Mouse (Mus musculus) mature B cell (primary cell): ENCODE measurements around the gene Phf20.

Experiments
- in situ Hi-C: fragments of 300-500 bp; cut with MboI; formaldehyde crosslinking; loops from 2 replicates; pipeline ENCODE4 v1.14.3; 2019

Phf20 gene

GRCm38 (mm10) chr2:156267636-156268035, 71.4 kb downstream of the Phf20 start:
- in situ Hi-C loops = no loop called here

DNA sequence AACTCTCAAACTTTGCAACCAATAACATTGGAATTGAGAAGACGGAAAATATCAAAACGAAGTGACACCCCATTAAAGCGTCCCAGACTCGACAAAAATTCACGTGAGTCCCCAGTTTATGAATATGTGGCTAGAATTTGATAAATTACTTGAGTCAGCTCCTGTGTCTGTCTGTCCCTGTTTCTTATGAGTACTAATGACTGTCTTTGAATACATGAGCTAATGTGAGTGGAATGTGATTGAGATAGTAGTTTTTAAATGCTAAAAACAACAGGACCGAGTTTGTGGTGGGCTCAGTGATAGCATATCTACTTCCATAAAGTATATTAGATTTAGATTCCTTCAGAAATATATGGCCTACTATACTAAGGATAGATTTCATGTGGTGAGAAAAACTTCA, 76.3 kb downstream of the Phf20 start:
- in situ Hi-C loops = no loop called here

DNA sequence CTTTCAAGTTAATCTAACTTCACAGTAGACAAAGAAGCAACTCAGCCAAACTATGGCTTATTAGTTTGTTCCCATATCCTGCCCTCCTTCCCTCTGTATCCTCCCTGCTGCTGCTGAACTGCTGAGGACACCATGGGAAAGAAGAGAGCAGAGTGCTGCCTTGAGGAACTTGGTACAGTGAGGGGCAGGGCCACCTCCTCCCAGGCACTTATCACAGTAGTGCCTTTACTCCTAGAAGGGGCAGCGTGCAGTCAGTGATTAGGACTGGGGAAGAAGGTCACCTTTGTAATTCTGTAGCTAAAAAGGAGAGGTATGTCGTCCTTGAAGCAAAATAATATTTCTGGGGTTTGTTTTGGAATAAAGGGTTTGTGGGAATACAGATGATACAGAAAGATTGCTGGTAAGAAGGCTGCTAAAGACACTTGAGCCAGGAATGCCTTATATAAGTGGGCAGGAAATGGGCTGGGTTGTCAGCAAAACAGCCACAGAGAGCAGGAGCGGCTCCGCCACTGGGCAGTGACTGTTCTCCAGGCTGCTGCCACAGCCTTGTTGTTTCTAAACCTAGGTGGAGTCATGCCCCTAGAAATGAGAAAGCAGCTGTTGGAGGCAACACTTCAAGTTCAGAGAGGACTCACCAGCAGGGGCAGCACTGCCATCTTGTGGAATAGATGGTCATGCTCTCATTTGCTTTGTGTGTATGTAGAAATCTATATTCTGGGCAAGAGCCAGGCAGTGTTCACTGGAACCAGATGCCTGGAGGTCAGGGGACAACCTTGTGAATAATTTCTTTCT, 82.2 kb downstream of the Phf20 start:
- in situ Hi-C loops = no loop called here

GRCm38 (mm10) chr2:156281227-156281626, 85.0 kb downstream of the Phf20 start:
- in situ Hi-C loops = no loop called here

- in situ Hi-C loops = no loop called here
Measured at GRCm38 (mm10) chr2:156285161-156285560, 88.9 kb downstream of the Phf20 start.

DNA sequence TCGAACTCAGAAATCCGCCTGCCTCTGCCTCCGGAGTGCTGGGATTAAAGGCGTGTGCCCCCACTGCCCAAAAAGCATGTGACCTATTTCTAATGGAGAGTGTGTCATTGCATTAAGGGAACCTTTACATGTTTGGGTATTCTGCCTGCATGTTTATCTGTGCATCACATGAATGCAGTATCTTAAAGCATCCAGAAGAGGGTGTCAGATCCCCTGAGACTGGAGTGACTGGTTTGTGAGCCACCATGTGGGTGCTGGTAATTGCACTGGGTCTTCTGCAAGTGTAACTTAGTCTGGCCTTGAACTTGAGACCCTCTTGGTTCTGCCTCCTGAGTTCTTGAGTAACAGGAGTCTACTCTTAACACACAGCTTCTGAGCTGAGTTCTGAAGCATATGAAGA, 90.5 kb downstream of the Phf20 start:
- in situ Hi-C loops = no loop called here

GRCm38 (mm10) chr2:156288222-156288621, 92.0 kb downstream of the Phf20 start:
- in situ Hi-C loops = no loop called here

DNA sequence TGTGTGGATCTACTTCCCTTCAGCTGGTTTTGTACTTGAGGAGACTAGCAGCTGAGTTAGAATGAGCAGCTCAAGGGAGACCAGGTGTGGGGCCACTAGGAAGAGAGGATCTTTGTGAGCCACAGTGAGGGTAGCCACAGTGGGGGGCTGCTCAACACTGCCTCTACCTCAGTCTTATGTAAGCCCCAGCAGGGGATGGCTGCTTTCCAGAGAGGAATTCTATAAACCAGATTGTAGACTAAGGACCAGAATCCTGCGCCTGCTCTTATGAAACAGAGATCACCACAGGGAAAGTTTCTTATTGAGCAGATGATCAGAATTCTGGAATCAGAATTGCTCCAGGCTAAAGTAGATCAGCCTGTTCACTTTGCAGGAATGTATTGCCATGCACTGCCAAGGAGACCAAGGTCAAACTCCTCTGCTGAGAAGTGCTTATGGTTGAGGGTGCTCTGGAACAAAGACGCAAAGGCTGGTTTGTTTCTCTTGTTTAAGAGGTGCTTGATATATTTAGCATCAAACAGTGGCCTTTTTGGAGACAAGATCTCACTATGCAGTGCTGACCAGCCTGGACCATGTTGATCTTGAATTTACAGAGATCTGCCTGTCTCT, 93.4 kb downstream of the Phf20 start:
- in situ Hi-C loops = no loop called here

DNA sequence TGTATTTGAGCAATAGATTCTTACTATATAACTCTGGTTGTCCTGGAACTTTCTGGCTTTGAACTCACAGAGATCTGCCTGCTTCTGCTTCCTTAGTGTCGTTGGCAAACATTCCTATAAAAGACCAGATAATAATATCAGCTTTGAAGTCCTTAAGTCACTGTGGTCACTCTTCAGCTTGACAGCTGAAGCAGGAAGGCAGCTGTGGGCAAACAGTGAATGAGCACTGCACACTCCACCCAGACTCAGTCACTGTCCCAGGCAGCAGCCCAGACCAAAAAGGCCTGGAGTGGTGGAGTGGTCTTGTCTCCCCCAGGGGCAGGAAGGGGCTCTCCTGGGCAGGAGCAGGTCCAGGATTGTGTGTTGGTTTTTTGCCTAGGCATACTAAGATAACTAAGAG, 95.7 kb downstream of the Phf20 start:
- in situ Hi-C loops = no loop called here

GRCm38 (mm10) chr2:156295601-156296063, 99.4 kb downstream of the Phf20 start:
- in situ Hi-C loops = no loop called here

GRCm38 (mm10) chr2:156296190-156296589, 99.9 kb downstream of the Phf20 start:
- in situ Hi-C loops = no loop called here

GRCm38 (mm10) chr2:156297653-156298052, 101.4 kb downstream of the Phf20 start:
- in situ Hi-C loops = no loop called here

DNA sequence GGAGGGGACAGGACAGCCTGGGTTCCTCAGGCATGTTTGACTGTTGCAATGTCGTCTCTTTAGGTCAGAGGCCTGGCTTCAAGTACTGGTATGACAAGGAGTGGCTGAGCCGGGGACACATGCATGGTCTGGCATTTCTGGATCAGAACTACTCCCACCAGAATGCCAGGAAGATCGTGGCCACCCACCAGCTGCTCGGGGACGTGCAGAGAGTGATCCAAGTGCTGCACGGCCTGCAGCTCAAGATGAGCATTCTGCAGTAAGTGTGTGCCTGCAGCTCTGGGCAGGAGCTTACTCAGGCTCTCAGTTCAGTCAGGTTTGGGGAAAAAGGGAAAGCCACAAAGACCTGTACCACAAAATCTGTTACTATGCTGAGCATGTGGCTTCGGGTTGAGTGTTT, 102.2 kb downstream of the Phf20 start:
- in situ Hi-C loops = no loop called here

- in situ Hi-C loops = no loop called here
Measured at GRCm38 (mm10) chr2:156302063-156302462, 105.8 kb downstream of the Phf20 start.

GRCm38 (mm10) chr2:156304351-156304750, 108.1 kb downstream of the Phf20 start:
- in situ Hi-C loops = no loop called here

- in situ Hi-C loops = no loop called here
Measured at GRCm38 (mm10) chr2:156305818-156306217, 109.6 kb downstream of the Phf20 start.

- in situ Hi-C loops = no loop called here
Measured at GRCm38 (mm10) chr2:156307261-156307660, 111.0 kb downstream of the Phf20 start.

- in situ Hi-C loops = no loop called here
Measured at GRCm38 (mm10) chr2:156309948-156310347, 113.7 kb downstream of the Phf20 start.

DNA sequence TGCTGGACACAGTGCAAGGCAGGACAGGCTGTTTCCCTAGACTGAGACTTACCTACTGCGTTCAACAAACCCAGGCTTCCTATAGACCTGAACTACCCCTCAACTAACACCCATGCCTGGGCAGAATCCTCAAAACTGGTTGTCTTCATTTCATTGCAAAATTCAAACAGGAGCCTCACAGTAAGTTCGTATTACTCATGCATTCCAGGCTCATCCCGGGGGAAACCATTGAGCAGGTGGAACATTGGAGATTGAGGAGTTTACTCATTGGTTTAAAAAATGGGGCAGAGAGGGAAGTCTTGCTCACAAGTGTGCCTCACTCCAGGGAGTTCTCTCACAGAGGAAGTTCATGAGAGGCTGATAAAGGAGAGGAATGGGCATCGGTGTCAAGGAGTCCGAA, 114.2 kb downstream of the Phf20 start:
- in situ Hi-C loops = no loop called here

DNA sequence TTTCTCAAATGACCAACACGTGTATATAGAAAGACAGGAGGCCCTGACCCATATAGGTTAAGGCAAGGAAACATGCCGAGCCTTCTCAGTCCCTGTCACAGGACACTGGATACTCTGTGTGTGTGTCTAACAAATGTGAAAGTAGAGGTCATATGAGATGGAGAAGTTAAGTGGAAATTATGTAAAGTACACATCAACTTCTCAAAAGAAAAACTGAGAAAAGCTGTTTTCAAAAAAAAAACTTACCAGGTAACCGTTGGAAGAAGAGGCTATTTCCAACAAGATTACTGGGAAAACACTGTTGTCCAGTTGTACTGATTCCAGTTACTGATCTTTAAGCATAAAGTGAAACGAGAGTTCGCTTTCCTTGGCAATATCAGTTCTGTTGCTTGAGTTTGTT, 114.7 kb downstream of the Phf20 start:
- in situ Hi-C loops = no loop called here

DNA sequence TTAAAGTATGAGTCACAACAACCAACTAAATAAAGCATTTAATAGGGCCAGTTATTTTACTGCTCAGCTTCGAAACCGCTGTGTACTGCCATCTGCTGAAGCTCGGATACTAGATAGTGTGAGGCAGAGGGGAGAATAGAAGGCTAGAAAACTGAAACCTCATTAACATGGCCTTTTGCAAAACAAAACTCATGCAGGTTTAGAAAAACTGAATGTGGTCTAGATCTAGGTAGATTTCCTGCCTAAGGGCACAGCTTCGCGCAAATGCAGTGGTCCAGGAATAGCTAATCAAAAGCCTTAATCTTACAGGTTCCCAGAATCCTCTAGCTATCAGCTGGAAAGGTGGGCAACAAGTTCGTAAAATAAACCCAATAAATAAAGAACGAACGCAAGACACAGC, 115.2 kb downstream of the Phf20 start:
- in situ Hi-C loops = no loop called here

DNA sequence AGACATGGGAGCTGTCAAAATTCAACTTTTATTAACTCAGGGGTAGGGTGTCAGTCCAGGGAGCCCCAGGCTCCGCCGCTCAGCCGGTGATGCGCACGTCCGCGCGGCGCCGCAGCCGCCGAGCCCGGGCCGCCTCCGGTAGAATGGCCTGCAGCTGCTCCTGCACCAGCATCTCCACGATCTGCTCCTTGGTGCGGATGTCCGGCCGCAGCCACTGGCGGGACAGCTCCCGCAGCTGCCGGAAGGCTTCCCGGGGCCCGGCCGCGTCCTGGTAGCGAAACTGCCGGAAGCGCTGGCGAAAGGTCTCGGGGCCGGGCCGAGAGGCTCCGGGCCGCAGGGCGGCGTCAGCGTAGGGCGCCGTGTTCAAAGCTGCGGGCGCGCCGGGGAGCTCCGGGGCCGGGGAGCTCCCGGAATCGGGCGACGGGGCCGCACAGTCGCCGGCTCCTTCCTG, 115.6 kb downstream of the Phf20 start:
- in situ Hi-C loops = no loop called here

DNA sequence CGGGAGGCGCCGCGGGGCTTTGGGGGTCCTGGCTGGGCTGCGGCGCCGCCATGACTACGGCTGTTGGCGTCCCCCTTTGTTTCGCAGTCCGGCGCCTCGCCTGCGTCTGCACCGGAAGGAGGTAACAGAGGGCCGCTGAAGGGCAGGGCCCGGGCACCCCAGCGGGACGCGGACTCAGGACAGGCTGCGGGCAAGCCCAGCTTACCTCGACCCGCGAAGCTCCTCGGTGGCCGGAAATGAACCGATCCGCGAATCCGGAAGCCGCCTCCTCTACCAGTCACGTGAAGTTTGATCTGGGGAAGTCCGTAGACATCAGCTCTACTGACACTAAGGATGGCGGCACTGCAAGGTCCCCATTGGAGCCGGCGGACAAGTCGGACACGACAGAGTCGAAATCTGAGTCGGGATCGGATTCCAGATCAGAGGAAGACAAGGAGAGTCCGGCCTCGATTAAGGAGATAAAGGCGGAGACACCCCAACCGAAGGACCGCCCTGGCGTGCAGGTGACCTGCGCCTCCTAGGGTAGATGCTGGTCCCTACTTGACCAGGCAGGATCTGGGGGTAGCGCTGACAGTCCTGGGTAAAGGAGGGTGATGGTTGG, 116.1 kb downstream of the Phf20 start, which contains the start of the genes Cnbd2 and Scand1:
Cnbd2 (plus strand) TSS at position 3 of the 601 bp plus-strand sequence.
Scand1 (minus strand) TSS at position 408 of the 601 bp plus-strand sequence.
- in situ Hi-C loops = no loop called here
